Mouse (Mus musculus): ENCODE data around the gene Plk3.

DNA sequence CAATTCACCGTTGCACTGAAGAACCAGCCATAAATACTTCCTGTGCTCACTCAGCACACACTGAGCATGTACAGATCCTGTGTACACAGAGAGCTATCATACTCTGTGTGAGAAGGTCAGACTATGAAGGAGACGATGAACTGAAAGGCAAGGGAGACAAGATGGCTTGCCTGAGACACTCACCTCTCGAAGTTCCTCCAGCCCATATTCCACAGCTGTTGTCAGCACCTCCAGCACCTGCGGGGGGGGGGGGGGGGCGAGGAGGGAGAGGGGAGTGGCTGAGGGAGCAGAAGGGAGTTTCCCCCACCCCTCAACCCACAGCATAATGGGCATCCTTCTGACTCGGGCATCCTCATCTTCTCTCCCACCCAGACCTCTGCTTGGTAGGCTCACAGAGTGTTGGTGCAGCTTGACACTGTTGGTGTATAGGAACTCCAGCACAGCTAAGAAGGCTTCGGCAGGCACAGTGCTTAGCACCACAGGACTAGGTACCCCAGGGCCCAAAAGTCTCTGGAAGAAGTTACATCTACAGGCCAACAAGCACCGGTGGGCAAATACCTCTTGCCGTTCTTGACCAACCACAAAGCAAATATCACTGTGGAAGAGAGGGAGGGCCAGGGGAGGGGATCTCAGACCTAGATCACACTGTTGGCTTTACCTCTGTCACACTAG, 10.1 kb downstream of the Plk3 start:
- TF ChIP-seq TAL1 (IDR thresholded peaks at IDR 0.05; ENCODE audit: low read length) (no peak), GATA1 (IDR thresholded peaks at IDR 0.05; ENCODE audit: low read length) (no peak)

Measured in erythroblast, embryonic 14.5 days (primary cell).